8 mouse cellular contexts compared by ENCODE assay signal in the genomic region with DNA sequence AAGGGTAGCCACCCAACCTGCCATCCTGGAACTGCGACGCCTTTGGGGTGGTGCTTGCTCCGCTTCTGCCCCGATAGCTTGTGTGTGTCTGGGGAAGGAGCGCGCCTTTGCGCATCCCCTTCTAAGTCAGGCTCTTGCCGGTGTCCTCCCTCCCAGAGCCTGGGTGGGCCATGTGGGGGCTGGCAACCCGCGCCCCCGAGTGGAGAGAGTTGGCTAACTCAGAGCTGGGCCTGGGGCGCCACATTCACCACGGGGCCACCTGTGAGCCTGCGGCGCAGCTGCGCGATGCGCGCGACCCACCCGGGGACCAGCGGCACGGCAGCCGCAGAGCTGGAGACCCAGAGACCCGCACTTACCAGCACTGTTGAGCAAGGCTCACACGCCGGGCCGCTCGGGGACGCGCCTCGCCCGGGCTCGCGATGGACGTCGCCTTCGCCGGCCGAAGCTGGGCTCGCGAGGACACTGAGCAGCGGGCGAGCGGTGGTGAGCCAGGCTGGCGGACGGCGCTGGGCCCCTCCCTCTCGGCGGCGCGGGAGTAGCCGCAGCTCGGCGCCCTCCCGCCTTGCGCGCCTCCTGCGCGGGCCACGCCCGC. TPM values are rescaled to one million over a fixed set of nuclear protein-coding genes. Genes with fewer than 3 reads are reported as not detected.
DNase-seq lines count a peak whose midpoint lies in the region; ATAC-seq and TF ChIP-seq lines count a peak whose summit lies in the region.

A gene (minus strand): TSS at position 518 of the 592 bp plus-strand sequence.

- no peak within 1 kb of the TSS for H3K27ac ChIP-seq in embryonic facial prominence, embryonic 13.5 days
- H3K27ac ChIP-seq in heart, embryonic 13.5 days (replicated peaks) = peak within 1 kb of the TSS; percentile 43
- no peak within 1 kb of the TSS for H3K27ac ChIP-seq in small intestine, adult 2 months (ENCODE audit: insufficient read depth, low read depth, low read length)

- peak within 1 kb of the TSS; percentile 99 for H3K4me2 ChIP-seq in embryonic facial prominence, embryonic 13.5 days
- H3K4me2 ChIP-seq in heart, embryonic 13.5 days = peak within 1 kb of the TSS; percentile 86

- H3K4me3 ChIP-seq in E14TG2a.4 (replicated peaks; ENCODE audit: low read length) = peak within 1 kb of the TSS; percentile 85
- peak within 1 kb of the TSS; percentile 58 for H3K4me3 ChIP-seq in embryonic facial prominence, embryonic 13.5 days
- H3K4me3 ChIP-seq in heart, embryonic 13.5 days = peak within 1 kb of the TSS; percentile 64
- H3K4me3 ChIP-seq in small intestine, adult 2 months (ENCODE audit: low read depth, low read length) = peak within 1 kb of the TSS; percentile 44

- no peaks in the 10 kb centered on the region for H3K9me3 ChIP-seq in E14TG2a.4 (ENCODE audit: low read length)
- no peaks in the 10 kb centered on the region for H3K9me3 ChIP-seq in embryonic facial prominence, embryonic 13.5 days
- H3K9me3 ChIP-seq in heart, embryonic 13.5 days = no peaks in the 10 kb centered on the region

- TF ChIP-seq CTCF in E14TG2a.4 (conservative IDR thresholded peaks at IDR 0.05; ENCODE audit: low read length) = no peak
- no peak for TF ChIP-seq CTCF in small intestine, adult 2 months (IDR thresholded peaks at IDR 0.05; ENCODE audit: extremely low read depth, insufficient read length, insufficient replicate concordance, low read depth, low read length)

- H3K36me3 ChIP-seq in E14TG2a.4 (ENCODE audit: insufficient read depth, low read length) = no peaks in the 10 kb centered on the region
- no peaks in the 10 kb centered on the region for H3K36me3 ChIP-seq in embryonic facial prominence, embryonic 13.5 days
- H3K36me3 ChIP-seq in heart, embryonic 13.5 days = peaks cover 10% of the 10 kb centered on the region
- H3K36me3 ChIP-seq in small intestine, adult 2 months (ENCODE audit: control insufficient read depth, insufficient read depth, low read length) = no peaks in the 10 kb centered on the region

- peaks cover 49% of the 10 kb centered on the region for H3K27me3 ChIP-seq in E14TG2a.4 (ENCODE audit: insufficient read depth, low read length)
- peaks cover 47% of the 10 kb centered on the region for H3K27me3 ChIP-seq in embryonic facial prominence, embryonic 13.5 days
- peaks cover 11% of the 10 kb centered on the region; the same call in 1 of the 2 replicates for H3K27me3 ChIP-seq in heart, embryonic 13.5 days (replicated peaks)
- H3K27me3 ChIP-seq in small intestine, adult 2 months (ENCODE audit: control insufficient read depth, insufficient read depth, low read length) = no peaks in the 10 kb centered on the region; the same call in 1 of the 2 replicates

- WGBS in embryonic facial prominence, embryonic 13.5 days = under 1% methylated on average over 40 of the region's 62 CpGs
- WGBS in heart, embryonic 13.5 days = under 1% methylated on average over 59 of the region's 62 CpGs
- 1% methylated on average over 62 of the region's 62 CpGs for WGBS in small intestine, adult 2 months

- peak; percentile 79 for ATAC-seq in embryonic facial prominence, embryonic 13.5 days (ENCODE audit: insufficient number of reproducible peaks, insufficient read depth, low FRiP score, low TSS enrichment, low read depth)
- ATAC-seq in heart, embryonic 13.5 days (ENCODE audit: extremely low read depth, insufficient number of reproducible peaks, low FRiP score, low TSS enrichment) = peak; percentile 79; the same call in 1 of the 2 replicates
- ATAC-seq in megakaryocyte-erythroid progenitor cell, adult 5-6 weeks (replicated peaks; ENCODE audit: low FRiP score, low TSS enrichment, poor library complexity, severe bottlenecking) = no peak

- DNase-seq in adrenal gland, adult 8-10 months = peak; percentile 19
- peak; percentile 65 for DNase-seq in layer of hippocampus, adult 9-11 months
- peak; percentile 80 for DNase-seq in mesoderm, embryonic 11.5 days (ENCODE audit: low read depth, low spot score)

- peaks cover 10% of the 10 kb centered on the region for H3K4me1 ChIP-seq in E14TG2a.4 (replicated peaks; ENCODE audit: low read depth, low read length)
- H3K4me1 ChIP-seq in embryonic facial prominence, embryonic 13.5 days = peaks cover 12% of the 10 kb centered on the region
- H3K4me1 ChIP-seq in heart, embryonic 13.5 days = peaks cover 14% of the 10 kb centered on the region
- H3K4me1 ChIP-seq in small intestine, adult 2 months (ENCODE audit: control insufficient read depth, insufficient read depth, insufficient read length, low read length) = peaks cover 5% of the 10 kb centered on the region; the same call in 1 of the 2 replicates

- no peak for TF ChIP-seq POLR2A in small intestine, adult 2 months (IDR thresholded peaks at IDR 0.05; ENCODE audit: low read depth, low read length)

- H3K9ac ChIP-seq in embryonic facial prominence, embryonic 13.5 days = peak within 1 kb of the TSS; percentile 67
- peak within 1 kb of the TSS; percentile 77 for H3K9ac ChIP-seq in heart, embryonic 13.5 days

RNA-seq across cellular contexts. Expression of the gene that starts here (rescaled TPM):
- 10 to 100 TPM; 21.3 to 39.7 (median 28.3) TPM for total RNA-seq in adrenal gland, adult 8-10 months (2022)
- polyA plus RNA-seq in embryonic facial prominence, embryonic 13.5 days (2015; fragmentation: Nextera tagmentation; extraction: Ambion mirVana) = 0.85 and 1.0 TPM in 2 replicates
- 4.3 and 4.7 TPM in 2 replicates for polyA plus RNA-seq in heart, embryonic 13.5 days (2015; fragmentation: Nextera tagmentation; extraction: Ambion mirVana)
- not detected in 2 replicates for polyA plus RNA-seq in small intestine, adult 2 months (2012; rRNA removed)
- not detected in 2 replicates for total RNA-seq in megakaryocyte-erythroid progenitor cell, adult 5-6 weeks (2014; fragmentation: Nextera tagmentation)
- not detected in 2 replicates for total RNA-seq in megakaryocyte-erythroid progenitor cell, adult 5-6 weeks (2017)

Comparison
In these comparisons a context has a peak if more than half of its experiments do, and no peak if none do; other contexts are left out.
1. RNA of the gene that starts here (total RNA-seq): 21.3 to 39.7 TPM in adrenal gland, adult 8-10 months; not detected in megakaryocyte-erythroid progenitor cell, adult 5-6 weeks; every median in the first group is over 10 times any median in the second.
2. DNase-seq: peak in every context shown above with its lines; median percentile 80 in mesoderm, embryonic 11.5 days; 65 in layer of hippocampus, adult 9-11 months; 19 in adrenal gland, adult 8-10 months.
3. Peak in every context shown above with its lines, with median percentiles within 50 percentile points of each other: H3K4me3 ChIP-seq.